Mouse (Mus musculus) heart, postnatal 25 days (tissue): ENCODE results near the gene Ifi209. TPM values are rescaled to one million over a fixed set of nuclear protein-coding genes. Genes with fewer than 3 reads are reported as not detected.
"Not testable (repeated sequence)": the region's sequence is repeated elsewhere in the genome, so short reads cannot be mapped to it uniquely, and the experiment has no call there.

Experiments used
- DNase-seq: peaks from one replicate; pipeline ENCODE4 v3.0.0; 2022; ENCODE audit warnings: low spot score
- intact Hi-C: fragments of 180-260 bp; cut with DNase I; formaldehyde crosslinking; loops from one replicate; pipeline ENCODE4 v1.15.1; 2025
- microRNA-seq: library from miRNA; unstranded; fragments of <30 nt; microRNA quantifications from one replicate; pipeline ENCODE4 v1.2.0, GENCODE M21; 2022
- total RNA-seq, 2 experiments: library from RNA; stranded (reverse); gene quantifications; 2 replicates each; pipeline ENCODE4 v1.2.3; 2021

Gene Ifi209
- total RNA-seq: under 1 TPM; 0.59 to 0.60 TPM

DNA sequence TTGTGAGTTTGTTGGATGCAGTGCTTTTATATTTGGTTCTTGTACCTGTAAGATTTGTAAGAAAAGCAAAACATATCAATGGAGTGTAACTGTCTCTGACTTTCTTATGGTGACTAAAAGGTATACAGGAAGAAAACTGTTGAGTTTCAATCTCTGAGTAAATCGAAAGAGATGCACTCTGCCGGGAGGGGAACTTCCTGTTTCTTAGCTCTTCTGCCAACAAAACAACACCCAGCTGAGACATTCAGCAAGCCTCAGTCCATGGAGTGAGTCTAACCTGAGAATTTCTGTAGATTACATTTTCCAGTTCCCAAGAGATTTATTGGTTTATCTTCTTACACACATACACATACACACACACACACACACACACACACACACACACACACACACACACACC lies at the start of gene Ifi209:
Gene Ifi209 (plus strand): TSS at position 296 of the 400 bp plus-strand sequence.
- DNase-seq, intact Hi-C loops: not testable (repeated sequence)

DNA sequence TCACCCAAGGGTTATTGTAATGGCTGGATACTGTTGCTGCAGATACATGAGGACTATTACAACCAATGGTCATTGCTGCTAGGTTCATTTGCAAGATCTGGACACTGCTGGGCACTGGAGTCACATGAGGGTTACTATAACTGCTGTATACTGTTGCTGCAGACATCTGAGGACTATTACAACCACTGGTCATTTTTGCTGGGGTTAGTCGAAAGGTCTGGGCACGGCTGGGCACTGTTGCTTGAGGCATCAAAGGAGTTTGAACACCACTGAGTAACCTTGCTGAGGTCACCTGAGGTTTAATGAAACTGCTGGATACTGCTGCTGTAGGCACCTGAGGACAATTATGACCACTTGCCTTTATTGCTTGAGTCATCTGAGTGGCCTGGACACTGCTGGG lies 41.0 kb upstream of the Ifi209 start:
- intact Hi-C loops, DNase-seq: not testable (repeated sequence)

DNA sequence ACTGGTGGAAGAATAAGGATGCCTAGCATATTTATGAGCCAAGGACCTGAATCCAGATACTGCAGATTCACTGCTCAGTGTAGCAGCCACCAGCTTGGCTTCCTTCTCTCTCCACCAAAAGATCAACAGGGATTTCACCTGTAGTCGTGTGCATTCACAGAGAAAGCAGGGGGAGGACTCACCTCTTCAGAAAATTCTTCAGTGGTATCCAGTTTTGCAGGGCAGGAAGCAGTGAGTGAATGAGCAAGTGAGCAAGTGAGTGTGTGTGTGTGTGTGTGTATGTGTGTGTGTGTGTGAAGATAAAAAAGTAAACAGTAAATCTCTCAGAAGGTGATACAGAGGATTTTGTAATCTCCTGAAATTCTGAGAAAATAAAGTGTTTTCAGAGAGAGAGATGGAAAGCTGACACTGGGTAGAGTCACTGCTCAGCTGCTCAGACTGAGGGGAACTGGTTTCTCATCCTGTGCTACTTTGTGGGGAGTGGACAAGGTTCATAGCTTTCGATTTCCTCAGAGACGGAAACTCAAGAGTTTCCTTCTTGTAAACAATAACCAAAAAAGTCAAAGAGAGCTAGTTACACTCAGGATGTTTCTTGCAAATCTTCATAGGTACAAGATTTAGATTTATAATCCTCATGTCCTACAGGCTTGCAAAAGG lies 31.8 kb upstream of the Ifi209 start, which contains the start of gene Ifi213:
Gene Ifi213 (minus strand): TSS at position 437 of the 657 bp plus-strand sequence.
- DNase-seq, intact Hi-C loops: not testable (repeated sequence)

DNA sequence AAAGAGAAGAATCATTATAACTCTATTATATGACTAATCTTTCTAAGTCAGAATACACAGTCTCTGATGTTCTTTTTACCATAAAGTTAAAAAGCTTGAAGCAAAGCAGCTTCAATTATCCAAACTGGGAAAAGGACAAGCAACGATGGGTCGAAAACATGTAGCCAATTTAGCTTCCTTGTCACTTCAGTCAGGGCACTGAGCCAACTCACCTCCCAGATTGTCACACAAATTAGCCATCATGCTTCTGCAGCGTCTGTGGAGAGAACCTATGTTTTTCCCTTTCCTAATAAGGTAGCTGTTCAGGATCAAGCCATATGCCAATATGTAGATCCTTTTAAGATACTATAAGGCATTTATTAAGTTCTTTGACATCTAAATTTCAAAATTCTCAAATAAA lies 20.4 kb upstream of the Ifi209 start:
- DNase-seq, intact Hi-C loops: not testable (repeated sequence)

DNA sequence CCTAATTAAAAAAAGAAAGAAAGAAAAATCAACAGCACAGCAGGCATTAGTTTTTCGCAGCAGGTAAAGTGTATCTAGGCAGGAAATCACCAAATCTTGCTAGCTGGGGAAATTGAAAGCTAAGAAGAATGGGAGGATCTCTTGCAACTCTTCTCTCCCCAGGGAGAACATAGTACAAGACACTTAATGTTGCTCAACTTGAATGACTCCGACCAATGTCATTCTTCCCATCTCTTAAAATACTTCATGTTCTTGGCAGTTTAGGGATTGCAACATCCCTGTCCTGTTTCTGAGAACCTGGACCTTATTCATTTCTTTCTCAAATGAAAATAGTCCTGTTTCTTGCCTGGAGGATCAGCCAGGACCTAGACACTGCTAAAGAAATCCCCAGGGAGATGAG lies 8.5 kb upstream of the Ifi209 start:
- intact Hi-C loops, DNase-seq: not testable (repeated sequence)

DNA sequence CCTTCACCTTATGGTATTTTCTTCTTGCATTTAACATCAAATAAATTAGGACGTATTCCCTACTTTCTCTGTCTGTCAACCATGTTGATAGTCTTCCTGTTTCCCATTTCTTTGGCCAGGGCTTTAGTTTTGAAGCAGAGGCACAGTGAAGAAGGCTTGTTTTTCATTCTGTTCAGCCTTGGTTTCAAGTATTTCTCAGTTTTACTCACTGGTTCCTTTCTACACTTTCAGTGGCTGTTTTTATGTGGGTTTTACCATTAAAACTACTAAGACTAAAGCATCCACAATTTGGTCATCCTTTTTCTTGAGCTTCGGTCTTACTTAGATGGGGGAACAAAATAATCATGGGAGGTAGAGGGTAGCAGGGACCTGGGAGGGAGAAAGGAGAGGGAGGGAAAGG lies 6.7 kb upstream of the Ifi209 start:
- intact Hi-C loops: no loop called here
- no peak for DNase-seq

DNA sequence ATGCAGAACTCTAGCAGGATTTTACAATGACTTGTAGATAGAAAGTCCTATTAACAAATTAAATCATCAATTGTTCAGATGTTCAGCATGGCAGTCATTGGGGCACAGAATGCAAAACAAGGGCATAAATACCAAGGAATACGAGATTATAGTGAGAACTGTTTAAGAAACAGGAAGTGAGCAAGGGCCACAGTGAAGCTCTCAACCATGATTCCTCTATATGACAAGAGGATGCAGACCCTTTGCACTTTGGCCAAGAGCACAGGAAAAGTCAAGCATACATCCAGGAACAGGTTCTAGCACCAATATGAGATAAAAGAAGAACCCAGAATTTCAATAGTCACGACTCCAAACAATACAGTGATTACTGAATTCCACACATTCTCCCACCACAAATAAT lies 4.0 kb upstream of the Ifi209 start:
- no peak for DNase-seq
- intact Hi-C loops: no loop called here

DNA sequence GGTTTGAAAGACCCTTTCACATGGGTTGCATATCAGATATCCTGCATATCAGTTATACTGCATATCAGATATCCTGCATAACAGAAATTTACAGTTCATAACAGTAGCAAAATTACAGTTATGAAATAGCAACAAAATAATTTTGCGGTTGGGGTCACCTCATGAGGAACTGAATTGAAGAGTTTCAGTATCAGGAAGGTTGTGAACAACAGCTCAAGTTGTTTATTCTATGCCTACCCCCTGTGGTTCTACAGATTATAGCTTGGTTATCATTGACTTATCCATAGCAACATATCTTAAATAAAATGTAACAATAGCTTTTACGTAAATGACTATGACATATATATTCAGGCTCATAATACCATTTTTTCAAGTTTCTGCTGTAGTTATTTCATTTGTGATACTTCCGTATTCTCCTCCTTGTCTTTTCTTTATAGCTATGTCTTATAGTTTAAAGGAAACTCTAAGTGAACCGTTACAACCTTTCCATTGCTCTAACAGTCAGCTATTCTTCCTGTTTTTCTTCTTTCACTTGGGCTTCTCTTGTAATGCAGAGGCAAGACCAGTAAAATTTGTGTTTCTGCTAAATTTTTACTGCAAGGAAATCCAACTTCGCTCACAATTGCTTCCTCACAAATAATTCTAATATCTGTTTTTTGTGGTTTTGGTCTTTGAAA lies 3.4 kb downstream of the Ifi209 start:
- intact Hi-C loops: no loop called here
- DNase-seq: no peak

DNA sequence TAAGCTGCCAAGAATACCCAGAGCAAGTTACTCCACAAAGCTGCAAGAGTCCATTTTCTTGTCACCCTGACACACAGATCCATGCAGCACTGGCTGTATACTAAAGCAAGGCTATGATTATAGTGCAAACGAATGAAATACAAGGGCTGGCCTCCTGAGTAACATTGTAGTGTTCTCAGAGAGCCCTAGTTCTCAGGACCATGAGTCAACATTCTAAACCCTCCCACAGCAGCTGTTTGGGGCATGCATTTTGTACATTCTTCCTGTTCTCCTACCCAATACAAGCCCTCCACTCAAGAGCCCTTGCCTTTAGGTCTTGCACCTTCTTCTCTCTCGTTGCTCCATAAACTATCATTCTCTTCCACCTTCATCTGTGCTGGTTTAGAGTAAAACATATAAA lies 14.7 kb downstream of the Ifi209 start:
- intact Hi-C loops: no loop called here
- no peak for DNase-seq

DNA sequence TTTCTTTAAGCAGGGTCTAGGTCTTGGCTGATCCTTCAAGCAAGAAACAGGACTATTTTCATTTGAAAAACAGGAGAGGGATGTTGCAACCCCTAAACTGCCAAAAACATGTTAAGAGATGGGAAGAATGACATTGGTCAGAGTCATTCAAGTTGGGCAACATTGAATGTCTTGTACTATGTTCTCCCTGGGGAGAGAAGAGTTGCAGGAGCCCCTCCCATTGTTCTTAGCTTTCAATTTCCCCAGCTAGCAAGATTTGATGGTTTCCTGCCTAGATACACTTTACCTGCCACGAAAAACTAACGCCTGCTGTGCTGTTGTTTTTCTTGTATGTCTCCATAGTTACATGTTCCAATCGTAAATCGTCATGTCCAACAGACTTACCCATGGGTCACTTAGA lies 27.3 kb downstream of the Ifi209 start:
- DNase-seq: no peak
- intact Hi-C loops: no loop called here

DNA sequence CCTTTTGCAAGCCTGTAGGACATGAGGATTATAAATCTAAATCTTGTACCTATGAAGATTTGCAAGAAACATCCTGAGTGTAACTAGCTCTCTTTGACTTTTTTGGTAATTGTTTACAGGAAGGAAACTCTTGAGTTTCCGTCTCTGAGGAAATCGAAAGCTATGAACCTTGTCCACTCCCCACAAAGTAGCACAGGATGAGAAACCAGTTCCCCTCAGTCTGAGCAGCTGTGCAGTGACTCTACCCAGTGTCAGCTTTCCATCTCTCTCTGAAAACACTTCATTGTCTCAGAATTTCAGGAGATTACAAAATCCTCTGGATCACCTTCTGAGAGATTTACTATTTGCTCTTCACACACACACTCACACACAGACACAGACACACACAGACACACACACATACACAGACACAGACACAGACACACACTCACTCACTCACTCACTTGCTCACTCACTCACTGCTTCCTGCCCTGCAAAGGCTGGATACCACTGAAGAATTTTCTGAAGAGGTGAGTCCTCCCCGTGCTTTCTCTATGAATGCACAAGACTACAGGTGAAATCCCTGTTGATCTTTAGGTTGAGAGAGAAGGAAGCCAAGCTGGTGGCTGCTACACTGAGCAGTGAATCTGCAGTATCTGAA lies 42.9 kb downstream of the Ifi209 start, which contains the start of gene Ifi208:
Gene Ifi208 (plus strand): TSS at position 218 of the 640 bp plus-strand sequence.
- intact Hi-C loops, DNase-seq: not testable (repeated sequence)

DNA sequence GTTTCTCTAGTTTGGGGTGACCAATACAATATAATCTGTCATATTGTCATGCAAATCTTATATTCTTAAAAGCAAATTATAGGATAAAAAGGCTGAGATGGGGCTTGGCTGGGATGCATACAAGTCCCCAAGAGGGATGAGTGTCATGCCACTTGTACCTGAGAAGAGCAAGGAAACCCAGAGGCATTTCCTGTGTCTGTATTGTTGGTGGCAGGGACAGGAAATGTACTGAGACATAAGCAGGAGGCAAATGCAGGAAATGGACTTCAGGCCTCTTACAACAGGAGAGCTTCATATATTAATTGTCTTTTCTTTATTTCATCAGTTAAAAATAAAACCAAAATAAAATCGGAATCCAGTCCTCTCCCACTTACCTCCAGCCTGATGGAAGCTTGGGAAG lies 47.9 kb downstream of the Ifi209 start:
- DNase-seq, intact Hi-C loops: not testable (repeated sequence)

DNA sequence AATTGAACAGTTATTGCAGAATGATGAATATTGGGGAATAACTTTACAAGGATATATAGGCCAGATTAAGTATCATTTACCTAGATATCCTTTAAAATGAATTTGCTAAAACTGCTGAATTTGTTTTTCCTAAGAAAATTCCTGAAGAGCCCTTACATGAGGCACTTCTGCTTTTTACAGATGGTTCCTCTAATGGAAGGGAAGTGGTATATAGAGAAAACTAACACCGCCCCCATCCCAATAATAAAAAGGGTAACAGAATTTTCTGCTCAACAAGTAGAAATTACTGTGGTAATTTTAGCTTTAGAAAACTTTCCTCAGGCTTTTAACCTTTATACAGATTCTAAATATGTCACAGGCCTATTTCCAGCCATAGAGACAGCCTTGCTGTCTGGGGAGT lies 63.6 kb downstream of the Ifi209 start:
- intact Hi-C loops: no loop called here

More for the DNA sequence above, 63.6 kb downstream of the Ifi209 start:
- no peak for DNase-seq

Small RNAs within 50 kb of the gene (microRNA-seq; reads per million reads assigned to microRNA genes)
- not detected for gene Gm44339

Other genes starting within 250 kb of the Ifi209 start
- gene Ifi206, start 139.9 kb upstream of the Ifi209 start, total RNA-seq: under 1 TPM; 0.10 to 0.22 TPM
- gene Ifi214, start 95.0 kb upstream of the Ifi209 start, total RNA-seq: under 1 TPM in 1 of 2 experiments, not detected in 1; 0.08 TPM
- under 1 TPM; 0.10 to 0.25 TPM for gene Ifi213, start 31.6 kb upstream of the Ifi209 start, total RNA-seq
- gene Ifi208, start 42.8 kb downstream of the Ifi209 start, total RNA-seq: under 1 TPM; 0.28 to 0.42 TPM
- 1 to 10 TPM; 2.9 to 3.5 TPM for gene Ifi207, start 110.8 kb downstream of the Ifi209 start, total RNA-seq
- 1 to 10 TPM; 2.2 TPM for gene Ifi204, start 136.0 kb downstream of the Ifi209 start, total RNA-seq